Mouse (Mus musculus) T-helper 2 cell (primary cell): ENCODE measurements around the gene Pax8.

Source experiments
- in situ Hi-C: fragments of 300-600 bp; cut with MboI, MseI; formaldehyde crosslinking; loops from one replicate; pipeline ENCODE4 v1.15.1; 2025; ENCODE audit warnings: high pct_unique_total_duplicates

Pax8 gene

DNA sequence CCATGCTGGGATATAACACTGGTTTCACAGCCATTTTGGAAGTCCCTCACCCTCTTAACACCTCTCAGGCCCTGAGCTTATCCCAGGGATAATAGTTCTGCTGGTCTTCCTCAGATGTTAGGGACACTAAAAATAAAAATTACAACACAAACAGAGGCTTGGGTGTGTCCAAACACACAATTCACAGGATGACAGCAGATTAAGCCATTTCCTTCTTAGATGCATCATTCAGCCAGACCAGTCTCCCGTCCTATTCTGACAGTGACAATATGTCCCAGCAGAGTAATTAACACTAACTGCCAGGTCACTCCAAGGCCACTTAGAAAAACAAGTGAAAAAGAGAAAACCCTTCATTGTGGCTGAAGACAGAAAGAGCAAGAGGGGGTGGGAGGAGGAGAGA, 8.2 kb downstream of the Pax8 start:
- in situ Hi-C loops: no loop called here

GRCm38 (mm10) chr2:24460808-24461127, 14.6 kb downstream of the Pax8 start:
- in situ Hi-C loops: no loop called here

DNA sequence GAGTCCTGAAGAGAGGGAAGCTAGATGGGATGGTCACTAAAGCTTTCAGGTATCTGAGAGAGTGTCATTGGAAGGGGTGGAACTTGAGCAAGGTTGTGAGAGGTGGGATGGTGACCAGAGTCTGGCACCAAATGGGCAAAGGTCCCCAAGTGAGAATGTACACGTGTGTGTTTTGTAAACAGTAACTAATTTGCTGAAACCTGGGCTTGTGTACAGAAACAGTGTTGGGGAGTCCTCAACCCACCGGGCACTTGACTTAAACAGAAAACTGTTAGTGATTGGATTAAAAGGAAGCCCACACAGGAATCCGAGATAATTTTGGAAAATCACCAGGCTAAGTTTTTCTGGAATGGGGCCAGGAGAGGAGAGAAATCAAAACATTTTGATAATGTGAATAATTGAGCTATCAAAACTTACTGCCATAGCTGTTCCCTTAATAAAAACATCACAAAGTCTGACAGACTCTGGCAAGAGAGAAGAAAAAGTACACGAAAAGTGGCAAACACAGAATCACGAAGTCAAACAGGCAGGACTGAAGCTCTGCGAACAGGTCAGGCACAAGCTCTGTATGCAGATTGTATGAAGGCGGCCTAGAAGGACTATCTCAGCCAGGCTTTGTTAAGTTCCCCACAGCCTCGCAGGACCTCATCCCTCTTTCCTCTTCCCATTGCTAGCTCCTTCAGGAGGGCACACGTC, 15.1 kb downstream of the Pax8 start:
- in situ Hi-C loops: no loop called here

GRCm38 (mm10) chr2:24456841-24457240, 18.6 kb downstream of the Pax8 start:
- in situ Hi-C loops: no loop called here

DNA sequence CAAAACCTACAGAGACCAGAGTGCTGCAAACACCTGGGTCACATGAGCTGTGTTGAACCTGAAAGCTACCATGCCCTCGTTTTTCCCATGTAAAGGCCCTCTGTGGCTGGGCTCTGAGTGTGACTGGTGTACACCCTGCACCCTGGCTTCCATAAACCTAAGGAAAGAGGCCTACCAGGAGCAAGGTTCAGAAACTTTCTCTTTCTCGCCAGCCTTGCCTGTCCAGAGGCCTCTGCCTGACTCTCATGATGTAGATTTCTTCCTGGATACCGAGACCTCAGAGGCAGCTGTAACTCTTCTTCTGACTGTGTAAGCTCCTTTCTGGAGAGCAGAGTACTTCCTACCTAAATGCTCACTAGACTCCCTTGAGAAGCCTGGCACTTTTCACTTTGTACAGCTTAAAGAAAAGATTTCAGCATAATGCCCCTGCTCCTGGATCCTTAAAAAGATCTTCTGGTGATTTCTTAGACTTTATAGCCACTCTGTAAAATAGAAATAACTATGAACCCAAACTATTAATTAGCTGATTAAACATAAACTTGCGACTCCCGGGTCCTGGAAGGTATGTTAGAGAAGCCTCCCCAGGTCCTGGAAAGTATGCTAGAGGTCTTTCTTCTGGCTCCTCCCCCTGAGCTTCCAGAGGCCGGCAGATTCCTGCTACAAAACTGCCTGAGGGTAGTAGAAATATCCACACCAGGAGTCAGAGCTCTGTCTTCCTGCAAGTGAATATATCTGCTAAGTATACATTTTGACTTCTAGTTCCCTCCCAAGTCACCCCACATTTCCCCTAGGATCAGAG, 20.1 kb downstream of the Pax8 start:
- in situ Hi-C loops: no loop called here

DNA sequence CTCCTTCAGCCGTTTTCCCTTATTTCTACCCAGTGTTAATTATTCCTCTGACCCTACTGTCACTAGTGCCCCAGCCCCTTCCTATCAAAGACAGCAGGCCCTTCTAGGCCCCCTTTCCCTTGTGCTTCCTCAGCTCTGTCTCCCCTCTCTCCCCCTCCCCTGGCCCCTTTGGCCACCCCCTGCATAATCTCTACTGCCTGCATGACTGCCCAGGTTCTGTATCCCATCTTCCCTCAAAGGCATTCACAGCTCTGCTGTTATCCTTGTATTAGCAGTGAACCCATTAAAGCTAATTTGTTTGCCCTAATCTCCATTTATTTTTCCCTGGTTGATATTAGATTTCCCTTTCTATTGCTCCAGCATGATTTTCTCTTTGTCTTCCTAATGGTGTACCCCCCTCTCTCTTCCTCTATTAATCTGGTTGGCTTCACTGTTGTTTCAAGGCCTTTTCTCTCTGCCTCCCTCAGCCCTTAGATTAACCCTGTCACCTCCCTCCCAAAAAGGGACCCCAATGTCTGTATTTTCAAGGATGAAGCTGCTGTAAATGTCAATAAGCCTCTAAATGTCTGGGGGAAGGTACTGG, 20.9 kb downstream of the Pax8 start:
- in situ Hi-C loops: no loop called here

GRCm38 (mm10) chr2:24453206-24453605, 22.2 kb downstream of the Pax8 start:
- in situ Hi-C loops: no loop called here

- in situ Hi-C loops: no loop called here
These were observed 26.3 kb downstream of the Pax8 start for GRCm38 (mm10) chr2:24449111-24449510.

- in situ Hi-C loops: no loop called here
These were observed 32.1 kb downstream of the Pax8 start for GRCm38 (mm10) chr2:24443256-24443790.

DNA sequence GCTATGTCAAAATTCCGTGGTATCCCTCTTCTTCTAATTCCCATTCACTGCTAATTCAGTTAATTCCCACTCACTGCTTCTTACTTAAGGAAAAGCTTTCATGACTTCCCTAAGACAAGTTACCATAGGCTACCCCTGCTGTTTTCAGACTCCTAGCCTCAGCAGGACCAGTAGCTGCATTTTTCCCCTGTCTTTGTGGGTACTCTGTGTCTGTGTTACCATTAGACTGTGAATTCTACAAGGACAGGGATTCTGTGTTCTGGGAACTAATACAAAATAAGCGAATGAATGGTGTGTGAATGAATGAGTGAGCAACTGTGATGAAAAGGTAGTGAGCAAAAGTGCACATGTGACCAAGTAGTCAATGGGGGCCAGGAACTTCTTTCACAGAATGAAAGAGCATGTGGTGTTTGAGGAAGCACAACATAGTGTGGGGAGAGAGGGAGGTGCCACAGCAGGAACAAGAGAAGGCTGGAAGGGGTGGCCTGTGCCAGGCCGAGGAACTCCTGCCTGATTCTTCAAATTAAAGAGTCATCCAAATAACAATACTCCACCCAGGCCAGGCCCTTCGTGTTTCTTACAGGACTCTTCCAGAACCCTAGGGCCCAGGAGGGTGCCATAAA, 33.0 kb downstream of the Pax8 start:
- in situ Hi-C loops: no loop called here

GRCm38 (mm10) chr2:24441899-24442298, 33.5 kb downstream of the Pax8 start:
- in situ Hi-C loops: no loop called here

GRCm38 (mm10) chr2:24440056-24440455, 35.3 kb downstream of the Pax8 start:
- in situ Hi-C loops: no loop called here

- in situ Hi-C loops: no loop called here
These were observed 39.7 kb downstream of the Pax8 start for GRCm38 (mm10) chr2:24435699-24436098.

GRCm38 (mm10) chr2:24434670-24435069, 40.7 kb downstream of the Pax8 start:
- in situ Hi-C loops: no loop called here

GRCm38 (mm10) chr2:24429806-24430205, 45.6 kb downstream of the Pax8 start:
- in situ Hi-C loops: no loop called here

- in situ Hi-C loops: no loop called here
These were observed 47.3 kb downstream of the Pax8 start for GRCm38 (mm10) chr2:24427866-24428675.

DNA sequence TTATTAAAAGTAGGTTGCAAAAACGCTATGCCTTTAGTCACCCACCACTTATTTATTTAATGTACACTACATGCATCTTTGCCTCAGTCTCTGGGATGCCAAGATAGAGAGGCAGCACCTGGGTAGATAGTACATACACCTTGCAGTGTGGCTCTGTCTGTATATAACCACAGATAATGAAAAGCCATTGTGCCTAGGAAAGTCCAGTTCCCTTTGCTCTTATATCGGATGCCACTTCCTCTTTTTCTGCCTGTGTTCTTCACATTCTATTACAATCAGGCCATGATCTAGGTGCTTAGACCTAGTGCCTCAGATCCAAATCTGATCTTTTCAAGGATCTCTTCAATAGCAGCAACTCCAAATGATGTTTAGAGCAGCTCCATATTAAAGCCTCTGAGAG, 49.8 kb downstream of the Pax8 start:
- in situ Hi-C loops: no loop called here

- in situ Hi-C loops: loop anchor here (25.0 kb wide), 1 partner anchor 861 kb away; the partner anchor contains the start of gene Spopl
These were observed 52.6 kb downstream of the Pax8 start for GRCm38 (mm10) chr2:24422815-24423214.

GRCm38 (mm10) chr2:24421211-24421863, 54.1 kb downstream of the Pax8 start:
- in situ Hi-C loops: loop anchor here (25.0 kb wide), 1 partner anchor 859 kb away; the partner anchor contains the start of gene Spopl

GRCm38 (mm10) chr2:24417564-24417963, 57.8 kb downstream of the Pax8 start:
- in situ Hi-C loops: loop anchor here (25.0 kb wide), 1 partner anchor 855 kb away; the partner anchor contains the start of gene Spopl
